Mouse (Mus musculus) embryonic fibroblast, embryonic 13.5 days (primary cell): ENCODE results near the gene Mesd.

ENCODE experiments used
- CTCF ChIP-seq: IDR thresholded peaks from 2 replicates; pipeline ENCODE4 v1.5.1; 2011; ENCODE audit warnings: mild to moderate bottlenecking, control low read depth, low read length, moderate library complexity, borderline replicate concordance; ENCODE audit not compliant: insufficient read depth
- POLR2A ChIP-seq: IDR thresholded peaks from 2 replicates; pipeline ENCODE4 v1.6.1; 2011; ENCODE audit warnings: low read depth, mild to moderate bottlenecking, control low read depth, low read length, moderate library complexity

DNA sequence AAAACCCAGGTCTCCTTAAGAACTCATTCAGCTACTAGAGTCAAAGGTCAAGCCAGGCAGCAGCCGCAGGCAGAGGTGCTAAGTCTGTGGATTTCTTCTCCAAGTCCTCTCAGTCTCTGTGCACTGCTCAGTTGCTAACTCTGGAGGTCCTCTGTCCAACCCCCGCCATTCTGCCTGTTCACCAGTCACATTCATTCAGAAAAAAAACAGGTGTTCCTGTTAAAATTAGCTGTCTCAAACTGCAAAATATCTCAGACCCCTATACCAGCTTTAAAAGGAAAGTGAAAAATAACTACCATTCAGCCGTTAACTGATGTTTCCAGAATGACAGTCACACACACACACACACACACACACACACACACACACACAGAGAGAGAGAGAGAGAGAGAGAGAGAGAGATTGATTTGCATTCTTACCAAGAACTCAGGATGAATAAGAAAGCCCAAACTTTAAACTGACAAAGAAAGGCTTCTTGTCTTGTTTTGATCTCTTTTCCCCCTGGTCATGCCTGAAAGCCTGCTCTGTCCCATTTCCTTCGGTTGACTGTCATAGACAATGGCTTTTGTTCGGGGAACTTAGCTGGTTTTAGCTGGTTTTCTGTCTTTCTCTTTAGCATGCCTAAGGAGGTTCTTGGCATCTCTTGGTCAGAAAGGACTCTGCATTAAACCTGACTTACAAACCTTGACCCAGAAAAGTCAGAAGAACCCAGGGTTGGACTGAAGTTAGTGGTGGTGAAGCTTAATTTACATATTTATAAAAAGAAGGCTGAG, 5.4 kb upstream of the Mesd start:
- TF ChIP-seq CTCF = no peak
- TF ChIP-seq POLR2A = no peak
